Mouse (Mus musculus) G1E-ER4 (cell line): Measurements from ENCODE around the gene Camk1. TPM values are rescaled to one million over a fixed set of nuclear protein-coding genes. Genes with fewer than 3 reads are reported as not detected.

ENCODE experiments used
- GATA1 ChIP-seq: IDR thresholded peaks from one replicate; pipeline ENCODE4 v1.8.0; 2012; ENCODE audit warnings: low read length, inconsistent platforms
- polyA plus RNA-seq: library from polyadenylated mRNA; stranded (reverse); fragments of >175 nt; gene quantifications from 2 replicates; pipeline ENCODE4 v1.2.3, GENCODE M21; 2012

Gene Camk1
- polyA plus RNA-seq, 1 experiment, result not detected

DNA sequence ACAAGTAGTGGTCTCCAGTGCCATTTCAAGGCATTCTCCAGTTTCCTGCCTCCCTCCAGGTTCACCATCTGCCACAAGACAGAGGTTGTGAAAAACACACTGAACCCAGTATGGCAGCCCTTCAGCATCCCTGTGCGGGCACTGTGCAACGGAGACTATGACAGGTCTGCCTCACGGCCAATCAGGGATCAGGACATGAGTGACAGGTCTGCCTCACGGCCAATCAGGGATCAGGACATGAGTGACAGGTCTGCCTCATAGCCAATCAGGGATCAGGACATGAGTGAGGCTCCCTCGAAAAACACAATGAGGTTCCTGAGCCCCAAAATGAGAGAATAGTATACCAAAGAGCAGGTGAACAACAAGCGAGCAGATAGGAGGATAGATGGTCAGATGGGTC lies 53.4 kb downstream of the Camk1 start:
- no peak for TF ChIP-seq GATA1

DNA sequence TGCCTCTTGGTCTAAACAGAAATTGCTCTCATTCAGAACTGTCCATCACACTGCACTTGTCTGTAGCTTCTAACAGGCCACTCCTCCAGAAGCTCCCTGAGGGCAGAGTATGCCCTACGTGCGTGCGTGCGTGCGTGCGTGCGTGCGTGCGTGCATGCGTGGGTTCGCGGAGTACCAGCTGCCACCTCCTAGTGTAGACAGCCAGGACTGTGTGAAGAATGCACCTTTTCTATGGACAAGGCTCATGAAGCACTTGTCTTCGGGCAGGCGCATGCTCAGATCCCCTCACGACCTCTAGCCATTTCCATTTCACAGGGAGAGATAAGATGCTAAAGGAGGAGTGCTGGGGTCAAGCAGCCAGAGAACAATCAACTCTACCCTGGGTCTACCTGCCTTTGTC lies 54.4 kb downstream of the Camk1 start:
- TF ChIP-seq GATA1, result no peak

DNA sequence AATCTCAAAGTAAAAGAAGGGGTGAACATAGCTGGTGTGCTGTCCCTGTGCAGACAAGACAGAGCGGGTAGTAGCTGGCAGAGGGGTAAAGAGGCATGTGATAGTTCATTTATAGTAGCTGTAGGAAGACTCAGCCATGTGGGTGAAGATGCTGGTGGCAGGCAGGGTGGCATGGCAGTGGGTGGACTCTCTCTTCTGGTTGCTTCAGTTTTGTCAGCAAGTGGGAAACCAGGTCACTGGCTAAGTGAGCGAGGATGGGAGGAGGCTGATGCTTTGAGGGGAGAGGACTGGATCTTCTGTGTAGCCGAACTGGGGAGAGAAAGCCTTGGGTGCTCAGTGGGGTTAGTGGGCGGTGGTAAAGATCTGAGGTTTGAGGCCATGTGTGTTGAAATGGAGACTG lies 56.5 kb downstream of the Camk1 start:
- no peak for TF ChIP-seq GATA1

DNA sequence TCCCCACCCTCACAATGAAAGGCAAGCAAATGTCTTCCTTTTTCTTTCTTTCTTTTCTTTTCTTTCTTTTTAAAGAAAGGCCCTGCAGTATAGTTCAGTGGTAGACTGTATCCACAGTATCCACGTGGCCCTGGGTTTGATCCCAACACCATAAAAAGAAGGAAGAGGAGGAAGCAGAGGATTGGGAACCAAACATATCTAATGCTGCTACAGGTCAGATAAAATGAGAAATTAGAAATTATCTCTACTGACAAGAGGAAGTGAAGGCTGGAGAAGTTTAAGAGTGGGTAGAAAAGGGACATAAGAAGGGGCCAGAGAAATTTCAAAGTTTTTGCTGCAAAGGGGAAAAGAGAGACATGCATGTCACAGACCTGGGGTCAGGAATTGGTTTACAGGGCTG lies 57.5 kb downstream of the Camk1 start:
- TF ChIP-seq GATA1, result no peak

DNA sequence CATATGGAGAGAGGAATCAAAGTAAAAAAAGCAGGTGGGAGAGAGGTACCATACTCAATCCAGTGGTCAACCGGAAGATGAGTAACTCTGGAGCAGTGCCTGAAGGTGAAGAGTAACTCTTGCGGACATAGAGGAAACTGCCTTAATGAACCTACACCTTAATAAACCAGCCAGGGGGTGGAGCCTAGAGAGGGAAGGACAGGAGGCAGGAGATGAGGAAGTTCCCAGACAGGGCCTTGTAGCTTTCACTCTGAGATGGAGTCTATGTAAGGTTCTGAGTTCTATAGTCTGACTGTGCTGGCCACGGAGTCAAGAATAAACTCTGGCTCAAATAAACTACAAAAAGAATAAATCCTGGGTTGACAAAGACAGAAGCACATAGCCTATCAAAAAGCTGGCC lies 58.9 kb downstream of the Camk1 start:
- no peak for TF ChIP-seq GATA1

Other genes starting within 250 kb of the Camk1 start
- not detected in 2 replicates for gene Lhfpl4, start 148.6 kb downstream of the Camk1 start, polyA plus RNA-seq
- gene Mtmr14, start 106.1 kb downstream of the Camk1 start, polyA plus RNA-seq, result 45.1 and 53.0 TPM in 2 replicates
- gene Cpne9, start 61.7 kb downstream of the Camk1 start, polyA plus RNA-seq, result 0.33 and 0.51 TPM in 2 replicates
- gene Brpf1, start 36.8 kb downstream of the Camk1 start, polyA plus RNA-seq, result 30.4 and 39.0 TPM in 2 replicates
- 12.6 and 18.1 TPM in 2 replicates for gene Ogg1, start 17.0 kb downstream of the Camk1 start, polyA plus RNA-seq
- 78.7 and 104 TPM in 2 replicates for gene Tada3, start 33.9 kb upstream of the Camk1 start, polyA plus RNA-seq
- gene Arpc4, start 34.1 kb upstream of the Camk1 start, polyA plus RNA-seq, result 238 and 292 TPM in 2 replicates
- 4.8 and 6.1 TPM in 2 replicates for gene Ttll3, start 45.3 kb upstream of the Camk1 start, polyA plus RNA-seq
- 159 and 183 TPM in 2 replicates for gene Rpusd3, start 75.4 kb upstream of the Camk1 start, polyA plus RNA-seq
- gene Cidec, start 91.8 kb upstream of the Camk1 start, polyA plus RNA-seq, result not detected in 2 replicates
- gene Jagn1, start 98.6 kb upstream of the Camk1 start, polyA plus RNA-seq, result 8.3 and 11.9 TPM in 2 replicates
- not detected in 2 replicates for gene Il17re, start 114.5 kb upstream of the Camk1 start, polyA plus RNA-seq
- gene Il17rc, start 127.4 kb upstream of the Camk1 start, polyA plus RNA-seq, result 0.40 and 0.83 TPM in 2 replicates
- 29.3 and 34.5 TPM in 2 replicates for gene Creld1, start 139.3 kb upstream of the Camk1 start, polyA plus RNA-seq
- gene Prrt3, start 157.9 kb upstream of the Camk1 start, polyA plus RNA-seq, result not detected in 2 replicates
- 29.5 and 38.6 TPM in 2 replicates for gene Emc3, start 187.7 kb upstream of the Camk1 start, polyA plus RNA-seq
- gene Fancd2, start 187.7 kb upstream of the Camk1 start, polyA plus RNA-seq, result 0.94 and 1.4 TPM in 2 replicates